Mouse (Mus musculus) brain, embryonic 14.5 days (tissue): ENCODE measurements around the gene Il12a. TPM values are rescaled to one million over a fixed set of nuclear protein-coding genes. Genes with fewer than 3 reads are reported as not detected.

Experiments
- DNase-seq: peaks from one replicate; pipeline ENCODE4 v3.0.0-alpha.2; 2011; ENCODE audit warnings: low read depth
- CTCF ChIP-seq: fragments of 200-500 bp; IDR thresholded peaks from 2 replicates; pipeline ENCODE4 v1.5.1; 2012; ENCODE audit warnings: inconsistent platforms, mild to moderate bottlenecking, moderate library complexity, borderline replicate concordance; ENCODE audit not compliant: insufficient read depth, insufficient read length; ENCODE audit errors: extremely low read depth
- POLR2A ChIP-seq: fragments of 200-500 bp; IDR thresholded peaks from 2 replicates; pipeline ENCODE4 v1.6.1; 2012; ENCODE audit warnings: mild to moderate bottlenecking, inconsistent platforms, borderline replicate concordance; ENCODE audit not compliant: poor library complexity, insufficient read depth, insufficient read length, severe bottlenecking; ENCODE audit errors: extremely low read depth
- polyA plus RNA-seq: library from polyadenylated mRNA; depleted of rRNA; stranded (reverse); fragments of >200 nt; gene quantifications from 2 replicates; pipeline ENCODE4 v1.2.3, GENCODE M21; 2012; rRNA removed

Gene Il12a
- not detected in 2 replicates for polyA plus RNA-seq

DNA sequence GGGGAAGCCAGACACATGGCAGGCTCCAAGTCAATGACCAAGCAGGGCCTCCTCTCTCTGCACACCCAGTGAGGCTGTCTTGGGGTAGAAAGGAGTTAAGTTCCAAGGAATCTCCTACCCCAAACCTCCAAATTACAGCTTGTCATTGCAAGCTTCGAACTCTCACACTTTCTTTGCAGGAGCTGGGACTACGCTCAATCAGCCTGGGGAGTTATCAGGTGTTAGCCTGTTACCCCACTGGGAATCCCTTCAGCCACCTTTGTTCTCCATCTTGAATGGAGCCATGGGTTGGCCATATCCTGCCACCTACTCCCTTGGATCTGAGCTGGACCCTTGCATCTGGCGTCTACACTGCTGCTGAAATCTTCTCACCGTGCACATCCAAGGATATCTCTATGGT is at the start of gene Il12a:
TSS of gene Il12a (plus strand) at position 301 of the 400 bp plus-strand sequence.
- no peak for TF ChIP-seq POLR2A
- no peak for TF ChIP-seq CTCF
- DNase-seq = no peak

DNA sequence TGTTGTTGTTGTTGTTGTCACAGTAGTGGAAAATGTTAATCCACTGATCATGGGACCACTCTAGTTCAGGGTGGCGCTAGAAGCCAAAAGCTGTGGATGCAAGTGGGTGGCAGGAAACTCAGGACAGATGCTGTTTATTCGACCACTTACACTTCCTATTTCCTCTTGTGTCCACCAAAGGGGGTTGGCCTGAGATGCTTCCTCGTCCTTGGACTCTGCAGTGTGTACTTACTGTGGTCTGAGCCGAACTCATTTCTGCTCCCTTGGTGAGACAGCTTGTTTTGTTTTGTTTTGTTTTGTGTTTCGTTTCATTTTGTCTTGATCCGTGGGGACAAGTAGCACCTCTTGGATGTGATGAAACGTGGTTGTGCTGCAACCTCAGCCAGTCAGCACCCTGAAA is 47.5 kb upstream of the Il12a start:
- DNase-seq = no peak
- TF ChIP-seq POLR2A (no peak), CTCF (no peak)

DNA sequence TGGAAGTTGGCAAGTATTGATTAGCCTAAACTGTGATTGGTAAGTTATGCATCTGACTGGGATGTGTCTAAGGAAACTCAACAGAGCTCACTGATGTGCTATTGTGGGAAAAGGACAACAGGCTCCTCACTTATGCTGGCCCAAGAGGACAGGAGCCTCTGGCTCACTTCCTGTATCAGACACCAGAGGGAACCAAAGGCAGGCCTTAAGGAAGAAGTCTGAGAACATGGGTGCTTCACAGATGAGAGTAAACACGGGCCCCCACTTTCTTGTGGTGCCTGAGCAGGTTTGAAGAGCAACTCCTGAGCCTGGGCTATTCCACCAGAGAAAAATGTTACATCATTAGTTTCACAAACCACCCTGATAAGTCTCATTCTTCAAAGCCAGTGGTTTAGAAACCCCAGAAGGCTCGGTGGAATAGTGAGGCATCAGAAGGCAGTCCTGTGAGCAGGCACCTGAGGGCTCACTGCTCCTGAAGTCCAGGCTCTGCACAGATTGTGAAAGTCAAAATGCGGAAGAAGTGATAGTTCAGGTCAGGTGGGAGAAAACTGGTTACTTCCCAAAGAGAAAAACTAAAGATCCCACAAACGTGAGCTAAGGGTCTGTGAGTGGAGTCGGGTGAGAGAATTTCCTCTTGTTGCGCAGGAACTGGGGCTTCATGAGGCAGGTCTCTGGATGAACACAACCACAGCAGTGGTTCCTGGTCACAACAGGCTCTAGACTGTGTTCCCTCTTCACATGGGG is 43.9 kb upstream of the Il12a start:
- DNase-seq = no peak
- TF ChIP-seq POLR2A (no peak), CTCF (no peak; the same call in 1 of the 2 replicates)

DNA sequence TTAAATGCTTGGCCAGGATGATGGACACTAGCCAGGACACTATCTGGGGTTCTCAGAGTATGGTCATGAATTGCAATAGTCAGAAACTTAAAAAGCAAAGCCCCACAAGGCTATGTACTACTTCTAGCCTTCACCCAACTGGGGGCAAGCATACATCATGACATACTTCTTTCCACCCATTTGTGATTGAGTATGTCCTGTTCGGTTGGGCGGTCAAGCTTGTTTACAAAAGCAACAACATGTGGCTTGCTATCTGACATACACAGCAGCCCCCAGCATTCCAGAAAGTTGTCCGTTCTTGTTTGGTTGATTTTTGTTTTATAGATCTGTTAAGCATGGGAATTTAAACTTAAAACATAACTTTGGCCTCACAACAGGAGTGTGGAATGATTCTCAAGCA is 43.2 kb upstream of the Il12a start:
- no peak for DNase-seq
- TF ChIP-seq POLR2A (no peak), CTCF (no peak)

DNA sequence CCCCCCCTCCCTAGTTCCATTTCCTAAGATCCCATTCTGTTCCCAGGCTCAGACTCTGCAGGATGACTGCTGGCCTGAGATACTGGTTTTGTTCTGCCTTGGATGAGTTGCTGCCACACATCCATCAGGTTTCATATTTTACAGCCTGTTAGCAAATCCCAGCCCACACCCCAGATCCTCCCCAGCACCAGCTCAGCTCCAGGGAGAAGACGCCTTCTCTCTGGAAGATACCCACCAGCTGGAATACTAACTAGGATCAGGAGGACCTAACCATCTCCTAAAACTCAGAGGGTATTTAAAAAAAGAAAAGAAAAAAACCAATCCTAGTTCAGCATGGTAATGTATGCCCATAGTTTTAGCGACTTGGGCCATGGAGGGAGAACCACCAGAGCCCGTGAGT is 40.2 kb upstream of the Il12a start:
- no peak for DNase-seq
- TF ChIP-seq CTCF = no peak
- no peak for TF ChIP-seq POLR2A

DNA sequence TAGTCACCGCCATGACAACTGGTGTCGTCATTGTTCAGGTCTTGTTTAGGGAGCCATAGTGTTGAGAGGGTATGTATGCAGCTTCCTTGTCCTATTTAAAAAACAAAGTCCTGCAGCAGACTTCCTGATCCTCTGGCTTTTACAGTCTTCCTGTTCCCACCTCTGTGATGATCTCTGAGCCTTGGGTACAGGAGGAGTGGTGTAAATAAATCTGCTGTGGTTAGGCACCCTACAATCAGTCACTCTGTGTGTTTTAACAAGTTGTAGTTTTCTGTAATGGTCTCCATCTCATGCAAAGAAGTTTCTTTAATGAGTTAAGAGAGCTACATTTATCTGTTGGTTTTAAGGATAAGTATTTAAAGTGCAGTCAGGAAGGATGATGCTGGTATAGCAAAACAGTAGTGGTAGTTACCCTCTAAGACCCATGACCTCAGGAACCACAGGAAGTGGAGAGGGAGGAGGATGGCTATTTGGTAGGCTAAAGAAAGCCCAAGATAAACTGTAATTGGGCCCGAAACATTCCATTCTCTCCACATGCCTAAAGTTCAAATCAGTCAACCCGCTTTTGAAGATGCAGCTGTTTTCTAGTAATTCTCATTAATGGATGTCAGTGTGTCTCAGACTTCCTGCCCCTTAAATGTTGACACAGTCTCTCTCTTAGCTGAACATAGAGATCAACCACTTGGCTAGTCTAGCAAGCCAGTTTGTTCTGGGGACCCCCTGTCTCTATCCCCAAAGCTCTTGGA is 33.7 kb upstream of the Il12a start:
- no peak for DNase-seq
- TF ChIP-seq POLR2A (no peak), CTCF (no peak)

DNA sequence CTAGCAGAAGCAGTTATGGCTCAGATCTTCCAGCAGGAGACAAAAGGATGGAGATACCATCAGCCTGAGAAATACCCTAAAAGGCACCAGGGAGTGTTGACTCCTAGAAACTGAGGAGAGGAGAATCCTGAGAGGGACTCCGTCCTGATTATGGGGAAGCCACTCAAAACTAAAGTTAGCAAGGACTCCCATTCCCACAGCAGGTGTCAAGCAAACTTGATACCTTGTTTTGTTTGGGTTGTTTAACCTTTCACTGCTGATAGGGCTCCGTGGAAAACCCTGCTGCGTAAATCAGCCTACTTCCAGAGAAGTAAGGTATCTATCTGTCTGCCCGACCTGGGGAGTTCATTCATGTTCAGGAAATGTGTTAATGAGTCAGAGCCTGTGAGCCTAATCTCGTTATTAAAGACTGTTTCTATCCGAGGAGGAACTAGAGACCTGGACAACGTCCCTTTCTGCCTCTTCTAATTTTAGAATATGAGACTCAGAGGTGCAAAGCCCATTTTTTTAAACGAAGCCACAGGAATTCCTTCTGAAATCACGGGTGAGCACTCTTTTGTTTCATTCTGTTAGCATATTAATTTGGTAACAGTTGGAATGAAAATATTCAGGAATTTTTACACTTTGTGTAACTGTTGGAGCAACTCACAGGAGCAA is 32.7 kb upstream of the Il12a start:
- no peak for DNase-seq
- TF ChIP-seq POLR2A = no peak
- no peak for TF ChIP-seq CTCF

DNA sequence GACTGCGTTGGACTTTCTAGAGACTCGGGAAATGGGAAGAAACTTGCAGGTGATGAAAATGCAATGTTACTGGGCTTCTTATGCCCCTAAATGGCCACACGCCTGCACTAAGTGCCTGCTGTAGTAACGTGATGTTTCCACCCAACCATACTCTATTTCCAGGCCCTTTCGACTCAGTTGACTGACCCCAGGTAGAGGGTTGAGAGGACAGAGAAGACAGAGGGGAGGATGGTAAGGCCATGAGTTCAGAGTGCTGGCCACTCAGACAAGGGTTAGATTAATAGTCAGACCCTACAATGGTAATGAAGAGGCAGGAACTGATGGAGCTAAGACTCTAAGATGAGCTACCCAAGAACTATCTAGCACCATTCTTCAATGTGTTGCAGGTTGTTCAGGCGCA is 30.4 kb upstream of the Il12a start:
- no peak for DNase-seq
- TF ChIP-seq CTCF = no peak
- no peak for TF ChIP-seq POLR2A

DNA sequence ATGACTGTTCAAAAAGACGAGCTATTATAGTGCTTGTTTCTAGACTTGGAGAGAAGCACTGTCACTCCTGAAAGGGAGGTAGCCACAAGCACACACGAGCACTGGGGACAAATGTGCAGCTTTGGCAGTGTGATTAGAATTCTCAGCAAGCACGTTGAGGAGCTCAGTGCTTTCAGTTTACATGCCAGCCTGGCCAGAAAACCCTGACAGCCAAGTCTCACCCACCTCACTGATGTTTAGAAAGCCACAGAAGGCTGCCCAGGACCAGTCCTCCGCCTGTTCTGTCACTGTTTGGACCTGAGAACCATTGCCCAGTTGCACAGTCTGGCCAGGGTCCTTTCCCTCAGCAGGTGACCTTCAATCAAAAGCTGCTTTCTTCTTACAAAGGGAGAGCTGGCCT is 29.9 kb upstream of the Il12a start:
- TF ChIP-seq POLR2A = no peak
- TF ChIP-seq CTCF = no peak

DNA sequence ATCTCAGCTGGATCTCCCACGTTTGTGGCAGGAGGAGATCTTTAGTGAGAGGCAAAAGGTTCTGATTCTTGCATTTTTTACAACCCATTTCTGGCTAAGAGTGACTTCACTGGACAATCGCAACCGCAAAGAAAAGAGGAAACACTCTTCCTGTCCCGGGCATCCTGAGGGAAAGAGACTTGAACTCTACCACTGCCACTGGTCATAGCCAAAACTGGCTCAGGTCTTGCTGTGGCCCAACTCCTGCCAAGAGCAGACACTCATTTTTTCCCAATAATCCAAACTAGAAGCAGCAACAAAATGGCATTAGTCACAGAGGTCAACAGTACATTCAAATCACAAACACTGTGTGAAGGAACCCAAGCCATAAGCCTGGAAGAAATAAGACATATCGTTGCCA is 28.1 kb upstream of the Il12a start:
- DNase-seq = no peak
- TF ChIP-seq CTCF (no peak), POLR2A (no peak)

More for the DNA sequence above, 29.9 kb upstream of the Il12a start:
- no peak for DNase-seq

DNA sequence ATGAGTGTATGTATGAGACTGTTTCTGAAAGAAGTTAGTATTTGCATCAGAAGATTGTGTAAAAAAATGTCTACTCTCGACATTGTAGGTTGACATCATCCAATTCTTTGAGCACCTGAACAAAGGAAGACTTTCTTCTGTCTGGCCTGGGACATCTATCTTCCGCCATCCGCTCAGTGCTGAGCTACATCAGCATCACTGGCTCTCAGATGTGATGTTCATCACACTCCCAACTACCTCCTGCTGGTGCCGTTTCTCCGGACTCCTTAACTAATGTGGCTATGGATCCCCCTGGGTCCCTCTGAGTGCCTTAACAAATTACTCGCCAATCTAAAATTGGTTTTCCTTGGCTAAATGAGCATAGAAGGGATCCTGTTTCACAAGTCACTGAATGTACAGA is 26.1 kb upstream of the Il12a start:
- no peak for DNase-seq

DNA sequence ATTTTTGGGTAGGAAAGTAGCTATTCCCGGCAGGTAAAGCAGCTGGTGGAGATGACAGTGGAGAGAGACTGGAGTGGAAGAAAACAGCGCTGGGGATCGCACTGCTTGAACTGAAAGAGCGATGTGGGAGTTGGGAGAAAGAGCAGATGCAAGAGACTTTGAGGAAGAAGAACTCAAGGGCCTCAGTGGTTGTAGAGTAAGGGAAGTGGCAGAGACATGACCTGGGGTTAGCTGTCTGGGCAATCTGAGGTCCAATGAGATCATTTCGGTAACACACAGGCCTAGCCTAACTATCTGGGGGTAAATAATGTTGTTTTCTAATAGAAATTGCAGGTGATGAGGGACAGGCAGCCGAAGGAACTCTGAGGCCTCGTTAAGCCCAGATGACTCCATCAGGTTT is 24.1 kb upstream of the Il12a start:
- TF ChIP-seq CTCF = no peak
- no peak for TF ChIP-seq POLR2A

More for the DNA sequence above, 26.1 kb upstream of the Il12a start:
- TF ChIP-seq POLR2A (no peak), CTCF (no peak)

DNA sequence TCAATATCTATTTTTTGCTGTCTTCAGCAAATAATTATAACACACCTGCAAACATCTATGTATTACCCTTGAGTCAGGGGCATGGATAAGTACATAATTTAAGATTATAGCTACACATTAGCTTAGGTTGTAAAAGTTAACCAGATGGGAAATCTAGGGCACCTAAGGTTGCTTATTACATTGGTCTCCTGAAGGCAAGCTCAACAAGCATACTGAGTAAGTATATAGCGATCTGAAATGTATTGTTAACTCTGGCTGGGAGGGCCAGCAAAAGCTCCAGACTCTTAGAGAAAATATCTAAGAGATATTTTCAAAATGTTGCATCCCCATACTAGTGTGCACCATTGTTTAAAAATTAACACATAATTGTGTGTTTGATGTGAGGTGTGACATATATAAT is 22.6 kb upstream of the Il12a start:
- no peak for TF ChIP-seq CTCF
- TF ChIP-seq POLR2A = no peak
- DNase-seq = no peak

More for the DNA sequence above, 24.1 kb upstream of the Il12a start:
- DNase-seq = no peak
